Mouse (Mus musculus): Measurements from ENCODE around the gene Sertad4.

Sertad4 gene

DNA sequence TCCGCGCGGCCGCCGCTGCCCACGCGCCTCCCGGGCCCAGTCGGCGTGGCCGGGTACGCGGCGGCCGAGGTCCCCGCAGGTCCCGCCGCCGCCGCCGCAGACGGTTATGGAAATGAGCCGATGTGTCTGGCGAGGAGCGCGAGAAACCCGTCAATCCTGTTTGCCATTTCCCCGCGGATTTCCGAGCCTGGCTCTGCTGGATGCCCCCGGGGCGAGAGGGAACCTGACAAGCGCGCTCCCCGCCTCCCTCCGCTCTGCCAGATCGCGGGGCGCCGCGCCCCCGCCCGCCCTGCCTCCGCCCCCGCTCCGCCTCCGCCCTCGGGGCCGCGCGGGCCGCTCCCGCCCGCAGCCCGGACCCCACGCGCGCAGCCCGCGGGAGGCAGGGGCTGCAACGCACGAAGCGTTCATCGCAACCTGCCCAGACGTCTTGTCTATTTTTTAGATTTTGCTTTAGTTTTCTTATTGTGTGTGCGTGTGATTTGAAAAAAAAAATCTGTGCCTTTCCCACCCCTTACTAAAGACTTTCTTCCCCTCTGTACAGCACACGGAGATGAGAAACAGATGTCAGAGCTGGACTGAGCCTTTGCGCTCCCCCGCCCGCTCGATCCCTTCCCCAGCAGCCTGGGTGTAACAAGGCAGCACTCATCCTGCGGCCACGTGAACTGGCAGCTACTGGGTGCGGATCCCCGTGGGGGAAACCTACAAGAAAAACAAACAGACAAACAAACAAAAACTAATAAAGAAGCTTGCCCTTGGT, at the start of gene Sertad4:
Gene Sertad4, minus strand, starts transcription at position 283 of the 757 bp plus-strand sequence.
- DNase-seq (ENCODE audit: low read depth, low spot score): peak; percentile 84

DNA sequence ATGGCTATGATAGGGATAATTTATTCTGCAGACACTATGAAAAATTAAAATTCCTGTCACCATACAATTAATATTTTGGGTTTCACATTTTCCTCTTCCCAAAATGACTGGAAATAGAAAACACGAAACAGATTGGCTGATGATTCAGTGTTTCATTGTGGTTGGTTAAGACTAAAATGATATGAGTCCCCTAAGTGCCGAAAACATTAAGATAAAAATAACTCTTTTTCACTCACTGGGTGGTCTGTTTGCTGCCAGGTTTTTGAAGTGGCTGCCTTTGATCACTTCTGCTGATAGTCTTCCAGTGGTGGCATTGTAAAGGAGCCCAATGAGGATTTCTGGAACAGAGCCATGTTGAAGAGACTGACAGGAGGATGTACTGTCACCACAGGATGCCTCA, 46.0 kb upstream of the Sertad4 start:
- no peak for DNase-seq (ENCODE audit: low read depth, low spot score)

- DNase-seq (ENCODE audit: low read depth, low spot score): no peak
Measured at GRCm38 (mm10) chr1:192900913-192901312, 45.4 kb upstream of the Sertad4 start.

GRCm38 (mm10) chr1:192898742-192899141, 43.2 kb upstream of the Sertad4 start:
- peak; percentile 15 for DNase-seq (ENCODE audit: low read depth, low spot score)

- DNase-seq (ENCODE audit: low read depth, low spot score): no peak
Measured at GRCm38 (mm10) chr1:192897218-192897617, 41.7 kb upstream of the Sertad4 start.

DNA sequence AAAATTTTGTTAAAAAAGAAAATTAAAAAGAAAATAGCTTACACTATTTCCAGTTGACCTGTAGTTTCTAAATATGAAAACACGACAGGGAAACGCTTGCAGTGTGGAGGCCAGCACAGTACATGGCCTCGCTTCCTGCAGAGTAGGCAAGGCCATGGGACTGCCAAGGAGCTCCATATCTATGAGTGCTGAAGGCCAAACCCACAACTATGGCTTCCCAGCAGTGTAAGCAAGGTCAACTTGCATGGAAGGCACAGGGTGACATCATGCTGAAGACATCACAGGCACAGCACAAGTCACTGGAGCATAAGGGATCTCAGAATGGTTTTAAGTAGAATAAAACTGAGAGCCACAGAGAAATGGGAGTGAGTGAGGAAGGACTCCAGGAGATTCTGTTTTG, 40.5 kb upstream of the Sertad4 start:
- DNase-seq (ENCODE audit: low read depth, low spot score): no peak

DNA sequence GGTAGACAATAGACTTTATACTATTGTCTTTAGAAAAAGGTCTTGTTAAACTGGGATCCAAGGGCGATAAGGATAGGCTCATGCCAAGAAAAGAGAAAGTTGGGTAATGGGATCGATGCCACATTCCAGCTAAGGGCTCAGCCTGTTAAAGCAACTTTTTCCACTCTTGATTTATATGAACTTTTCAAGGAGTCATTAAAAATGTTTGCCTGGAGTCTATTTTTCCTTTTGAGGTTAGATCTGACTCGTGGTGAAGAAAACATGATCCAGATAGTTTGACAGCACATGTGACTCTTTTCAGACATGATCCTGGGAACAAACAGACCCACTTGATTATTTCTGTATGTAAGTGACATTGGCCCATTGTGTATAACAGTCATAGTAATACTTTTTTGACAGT, 35.2 kb upstream of the Sertad4 start:
- DNase-seq (ENCODE audit: low read depth, low spot score): no peak

DNA sequence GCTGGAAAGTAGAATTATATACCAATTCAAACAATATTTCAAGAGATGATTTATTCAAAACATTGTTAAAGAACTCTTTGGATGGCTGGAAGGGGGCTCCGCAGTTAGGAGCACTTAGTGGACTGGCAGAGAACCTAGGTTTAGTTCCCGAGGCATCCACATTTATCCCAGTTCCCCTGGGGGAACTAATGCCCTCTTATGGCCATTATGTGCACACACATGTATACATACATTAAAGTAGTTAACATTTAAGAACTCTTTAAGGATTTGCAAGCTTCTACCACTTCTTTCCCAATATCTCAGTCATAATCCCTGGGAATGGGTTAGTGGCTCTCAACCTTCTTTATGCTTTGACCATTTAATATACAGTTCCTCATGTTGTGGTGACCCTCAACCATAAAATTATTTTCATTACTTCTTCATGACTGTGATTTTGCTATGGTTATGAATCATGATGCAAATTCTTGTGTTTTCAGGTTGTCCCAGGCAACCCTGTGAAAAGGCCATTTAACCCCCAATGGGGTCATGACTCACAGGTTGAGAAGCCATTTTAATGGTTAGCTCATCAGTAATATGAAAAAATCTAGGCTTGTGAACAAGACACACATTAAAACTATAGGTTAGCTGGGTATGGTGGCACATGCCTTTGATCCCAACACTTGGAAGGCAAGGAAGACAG, 27.2 kb upstream of the Sertad4 start:
- no peak for DNase-seq (ENCODE audit: low read depth, low spot score)

DNA sequence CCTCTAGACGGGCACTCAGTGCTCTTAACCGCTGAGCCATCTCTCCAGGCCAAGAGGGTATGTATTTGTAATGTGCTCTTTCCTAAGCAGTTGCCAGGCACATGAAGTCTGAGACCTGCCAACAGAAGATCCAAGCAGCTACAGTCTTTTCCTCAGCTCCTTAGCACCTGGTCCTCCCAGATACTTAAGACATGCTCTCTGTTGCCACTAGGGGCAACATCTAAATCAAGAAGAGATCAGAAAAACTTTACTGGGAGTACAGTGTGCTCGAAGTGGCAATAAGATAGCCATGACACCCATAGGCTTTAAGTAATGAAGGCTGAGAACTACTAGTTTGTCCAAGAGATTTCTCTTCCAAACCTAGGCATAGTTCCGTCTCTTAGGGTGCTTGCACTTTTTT, 24.6 kb upstream of the Sertad4 start:
- DNase-seq (ENCODE audit: low read depth, low spot score): no peak

- no peak for DNase-seq (ENCODE audit: low read depth, low spot score)
Measured at GRCm38 (mm10) chr1:192879086-192879580, 23.6 kb upstream of the Sertad4 start.

GRCm38 (mm10) chr1:192872841-192873240, 17.3 kb upstream of the Sertad4 start:
- no peak for DNase-seq (ENCODE audit: low read depth, low spot score)

DNA sequence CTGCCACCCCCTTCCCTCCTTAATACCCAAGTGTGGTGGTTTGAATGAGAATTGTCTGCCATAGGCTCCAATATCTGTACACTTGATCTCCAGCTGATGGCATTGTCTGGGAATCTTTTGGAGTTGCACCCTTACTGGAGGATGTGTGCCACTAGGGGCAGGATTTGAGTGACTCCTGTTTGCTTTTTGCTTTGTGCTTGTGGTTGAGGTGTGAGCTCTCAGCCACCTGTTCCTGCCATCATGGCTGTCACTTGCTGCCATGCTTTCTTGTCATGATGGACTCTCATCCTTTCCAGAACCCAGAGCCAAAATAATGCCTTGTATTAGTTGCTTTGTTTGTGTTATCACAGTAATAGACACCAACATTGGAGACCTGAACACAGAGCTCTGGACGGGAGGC, 14.2 kb upstream of the Sertad4 start:
- no peak for DNase-seq (ENCODE audit: low read depth, low spot score)

DNA sequence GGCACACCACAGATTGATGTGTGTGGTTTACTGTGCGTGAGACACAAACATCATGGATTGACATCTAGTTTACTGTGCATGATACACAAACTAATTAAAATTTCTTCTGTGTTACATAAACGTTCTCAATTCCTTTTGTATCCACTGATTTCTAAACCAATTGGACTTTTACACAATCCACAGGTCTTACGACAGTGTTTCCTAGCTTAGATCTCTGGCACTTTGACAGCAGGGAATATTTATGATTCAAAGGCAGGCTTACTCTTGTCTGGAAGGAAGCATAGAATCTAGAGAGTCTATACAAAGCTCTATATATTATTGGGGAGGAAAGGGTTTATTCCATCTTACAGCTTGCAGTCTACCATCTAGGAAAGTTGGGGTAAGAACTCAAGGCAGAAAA, 8.9 kb upstream of the Sertad4 start:
- no peak for DNase-seq (ENCODE audit: low read depth, low spot score)

- peak; percentile 47 for DNase-seq (ENCODE audit: low read depth, low spot score)
Measured at GRCm38 (mm10) chr1:192861305-192861960, 5.9 kb upstream of the Sertad4 start.

- no peak for DNase-seq (ENCODE audit: low read depth, low spot score)
Measured at GRCm38 (mm10) chr1:192860273-192860672, 4.7 kb upstream of the Sertad4 start.

DNA sequence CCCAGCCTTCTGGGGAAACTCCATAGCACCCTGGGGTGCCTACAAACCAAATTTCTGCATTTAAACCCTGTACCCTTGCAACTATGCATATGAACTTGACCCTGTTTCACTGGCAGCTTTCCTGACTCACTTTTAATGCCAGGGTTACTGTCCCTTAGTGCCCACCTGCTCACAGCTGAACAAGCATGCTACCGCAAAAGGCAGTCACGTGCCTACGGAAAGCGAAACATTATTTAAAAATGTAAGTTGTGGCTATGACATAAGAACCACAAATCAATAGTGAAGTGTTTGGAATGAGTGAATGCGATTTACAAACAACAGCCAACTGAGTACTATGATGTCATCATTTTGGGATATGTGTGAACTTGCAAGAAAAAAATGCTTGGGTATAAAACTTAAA, 2.0 kb upstream of the Sertad4 start:
- DNase-seq (ENCODE audit: low read depth, low spot score): no peak

GRCm38 (mm10) chr1:192856931-192857330, 1.4 kb upstream of the Sertad4 start:
- no peak for DNase-seq (ENCODE audit: low read depth, low spot score)

DNA sequence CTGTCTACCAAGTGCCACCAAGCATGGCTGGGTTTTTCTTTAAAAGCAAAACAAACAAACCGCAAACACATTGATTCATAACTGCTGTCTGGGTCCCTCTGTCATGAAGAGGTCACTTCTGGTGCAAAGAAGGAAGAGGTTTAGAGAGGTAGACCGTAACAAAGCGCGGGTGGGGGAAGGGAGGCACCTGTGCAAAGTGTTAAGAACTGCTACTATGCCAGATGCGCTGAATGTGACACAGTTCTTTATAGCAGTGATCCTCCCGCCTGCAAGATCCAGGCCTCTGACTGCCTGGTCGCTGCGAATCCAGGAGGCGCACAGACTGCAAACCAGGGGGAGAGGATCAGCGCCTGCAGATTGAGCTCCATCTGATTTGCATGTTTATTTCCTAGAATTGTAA, 855 bp upstream of the Sertad4 start:
- DNase-seq (ENCODE audit: low read depth, low spot score): peak; percentile 68

- DNase-seq (ENCODE audit: low read depth, low spot score): peak; percentile 66
Measured at GRCm38 (mm10) chr1:192854819-192855271, 711 bp downstream of the Sertad4 start.

DNA sequence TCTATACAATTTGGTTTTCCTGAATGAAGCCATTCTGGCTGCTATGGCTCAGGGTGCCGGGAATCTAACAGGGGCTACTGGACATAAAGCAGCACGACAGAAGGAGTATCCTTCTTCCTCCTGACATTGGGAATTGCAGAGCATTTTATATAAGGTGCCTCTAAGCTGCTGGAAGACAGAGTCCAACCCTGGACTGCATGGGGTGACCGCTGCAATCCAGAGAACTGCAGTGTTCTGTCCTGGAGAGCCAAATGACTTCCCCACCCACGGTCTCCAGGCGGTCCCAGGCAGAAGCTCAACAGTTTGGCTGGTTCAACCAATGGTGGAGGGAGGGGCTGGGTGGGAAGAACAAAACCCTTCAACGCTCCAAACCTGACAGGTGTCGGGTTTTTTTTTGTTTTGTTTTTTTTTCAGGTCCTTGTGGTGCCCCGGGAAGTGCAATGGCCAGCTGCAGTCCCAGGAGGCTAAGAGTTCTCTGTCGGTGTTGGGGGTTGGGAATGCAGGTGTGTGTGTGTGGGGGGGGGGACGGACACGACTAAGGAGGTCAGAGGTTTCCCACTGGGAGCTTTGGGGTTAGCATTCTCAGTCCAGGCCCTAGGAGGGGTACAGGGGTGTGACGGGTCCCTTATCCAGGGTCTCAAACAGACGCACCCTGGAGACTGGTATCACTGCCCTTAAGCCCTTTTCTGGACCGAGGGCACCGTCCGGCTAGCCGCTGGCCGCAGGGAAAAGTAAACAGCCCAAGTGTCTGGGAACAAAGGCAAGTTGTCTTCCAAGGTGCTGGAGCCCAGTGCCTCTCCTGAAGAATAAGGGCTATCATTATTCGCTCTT, 1.4 kb downstream of the Sertad4 start:
- no peak for DNase-seq (ENCODE audit: low read depth, low spot score)

DNA sequence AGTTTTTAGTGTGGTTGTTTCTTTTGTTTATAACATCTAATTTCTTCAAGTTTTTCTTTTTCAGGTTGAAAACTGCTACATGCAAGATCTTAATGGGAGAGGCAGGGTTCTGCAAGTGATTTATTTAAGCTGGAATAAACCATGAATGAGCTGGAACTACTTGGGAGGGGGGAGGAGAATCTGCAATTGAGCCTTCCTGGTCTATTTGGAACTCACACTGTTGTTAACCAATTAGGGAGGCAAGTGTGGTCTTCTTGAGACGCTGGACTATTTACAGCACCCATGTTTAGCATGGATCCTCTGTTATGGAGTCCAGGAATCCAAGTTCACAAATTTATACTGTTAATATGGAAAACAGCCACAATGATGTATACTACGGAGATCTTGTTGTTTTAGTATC, 2.1 kb downstream of the Sertad4 start:
- DNase-seq (ENCODE audit: low read depth, low spot score): no peak

- DNase-seq (ENCODE audit: low read depth, low spot score): no peak
Measured at GRCm38 (mm10) chr1:192852047-192852446, 3.5 kb downstream of the Sertad4 start.
